Mouse (Mus musculus): ENCODE results near the gene Ckap2. TPM values are rescaled to one million over a fixed set of nuclear protein-coding genes. Genes with fewer than 3 reads are reported as not detected.

Gene Ckap2
- polyA plus RNA-seq, 1 experiment from 2014 or later, result 49.4 TPM

DNA sequence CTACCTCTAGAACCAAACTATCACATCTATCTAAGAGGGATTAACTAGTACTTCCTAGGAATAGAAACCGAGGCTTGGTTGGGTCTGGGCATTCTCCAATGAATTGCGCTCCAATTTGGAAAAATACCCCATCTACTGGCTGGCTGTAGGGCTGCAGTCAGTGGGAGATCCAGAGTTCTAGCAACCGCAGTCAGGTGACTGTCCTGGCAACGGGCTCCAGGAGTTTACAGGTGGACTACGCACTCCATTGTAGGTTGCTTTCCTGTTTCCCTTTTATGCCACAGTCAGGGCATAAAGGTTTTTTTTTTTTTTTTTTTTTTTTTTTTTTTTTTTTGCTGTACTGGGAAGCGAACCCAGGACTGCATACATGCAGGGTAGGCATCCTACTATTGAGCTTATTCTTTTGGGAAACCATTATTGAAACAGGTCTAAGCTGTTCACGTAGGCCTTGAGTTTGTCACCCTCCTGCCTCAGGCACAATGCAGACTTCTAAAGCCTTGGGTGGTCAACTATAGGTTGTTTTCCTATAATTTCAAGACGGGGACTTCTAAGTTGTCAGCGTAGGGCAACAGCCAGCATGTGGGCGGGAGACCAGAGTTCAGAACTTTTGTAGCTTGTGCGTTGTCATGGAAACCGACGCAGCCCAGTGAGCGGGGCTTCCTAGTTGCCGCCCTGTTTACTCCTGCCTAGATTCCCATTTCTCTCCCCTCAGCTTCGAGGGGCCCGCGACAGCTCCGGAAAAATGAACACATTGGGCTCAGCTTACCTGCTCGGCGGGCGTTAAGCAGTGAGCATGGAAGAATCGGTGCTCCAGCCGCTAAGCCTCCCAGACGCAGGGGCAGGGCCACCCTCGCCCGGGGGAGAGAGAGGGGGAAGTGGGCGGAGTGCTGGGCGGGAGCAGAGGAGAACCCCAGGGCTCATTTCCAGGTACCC lies 61.1 kb downstream of the Ckap2 start, which contains the start of gene Nek5:
TSS of gene Nek5 (minus strand) at position 834 of the 933 bp plus-strand sequence.
- H3K4me2 ChIP-seq, result peak within 1 kb of the TSS; percentile 78
- H3K4me1 ChIP-seq (replicated peaks), result 0 out of 2 replicates have a peak, but pooled peaks cover 6% of the 10 kb centered on the region
- H3K9ac ChIP-seq (replicated peaks), result peak within 1 kb of the TSS; percentile 34; the same call in 1 of the 2 replicates
- no peak within 1 kb of the TSS for H3K27ac ChIP-seq
- WGBS, result 3% methylated on average over 29 of the region's 29 CpGs
- H3K27me3 ChIP-seq, result no peaks in the 10 kb centered on the region
- H3K4me3 ChIP-seq (replicated peaks), result peak within 1 kb of the TSS; percentile 49
- ATAC-seq (ENCODE audit: insufficient number of reproducible peaks, insufficient read depth, low FRiP score, low TSS enrichment, low read depth), result peak; percentile 87
- H3K36me3 ChIP-seq, result peaks cover 13% of the 10 kb centered on the region
- H3K9me3 ChIP-seq, result no peaks in the 10 kb centered on the region

Other genes starting within 250 kb of the Ckap2 start
- not detected in 2 replicates for gene Defb35, start 247.5 kb downstream of the Ckap2 start, polyA plus RNA-seq (2016; fragmentation: Nextera tagmentation; extraction: Ambion mirVana)
- gene Defb13, start 239.1 kb downstream of the Ckap2 start, polyA plus RNA-seq (2016; fragmentation: Nextera tagmentation; extraction: Ambion mirVana), result not detected in 2 replicates
- not detected in 2 replicates for gene Fam90a1a, start 227.1 kb downstream of the Ckap2 start, polyA plus RNA-seq (2016; fragmentation: Nextera tagmentation; extraction: Ambion mirVana)
- gene Ccdc70, start 216.0 kb downstream of the Ckap2 start, polyA plus RNA-seq (2016; fragmentation: Nextera tagmentation; extraction: Ambion mirVana), result not detected in 2 replicates
- gene Atp7b, start 125.5 kb downstream of the Ckap2 start, polyA plus RNA-seq (2016; fragmentation: Nextera tagmentation; extraction: Ambion mirVana), result 0.86 and 0.97 TPM in 2 replicates
- 38.4 and 38.6 TPM in 2 replicates for gene Alg11, start 125.1 kb downstream of the Ckap2 start, polyA plus RNA-seq (2016; fragmentation: Nextera tagmentation; extraction: Ambion mirVana)
- 0.14 and 0.18 TPM in 2 replicates for gene Nek5, start 60.8 kb downstream of the Ckap2 start, polyA plus RNA-seq (2016; fragmentation: Nextera tagmentation; extraction: Ambion mirVana)
- gene Nek3, start 19.4 kb downstream of the Ckap2 start, polyA plus RNA-seq (2016; fragmentation: Nextera tagmentation; extraction: Ambion mirVana), result 7.2 and 7.4 TPM in 2 replicates
- 34.7 and 36.6 TPM in 2 replicates for gene Vps36, start 7.0 kb upstream of the Ckap2 start, polyA plus RNA-seq (2016; fragmentation: Nextera tagmentation; extraction: Ambion mirVana)
- gene Thsd1, start 41.5 kb upstream of the Ckap2 start, polyA plus RNA-seq (2016; fragmentation: Nextera tagmentation; extraction: Ambion mirVana), result 8.0 and 9.7 TPM in 2 replicates
- gene Tpte, start 97.6 kb upstream of the Ckap2 start, polyA plus RNA-seq (2016; fragmentation: Nextera tagmentation; extraction: Ambion mirVana), result not detected in 2 replicates
- 17.7 TPM in 2 replicates for gene Slc25a15, start 212.8 kb upstream of the Ckap2 start, polyA plus RNA-seq (2016; fragmentation: Nextera tagmentation; extraction: Ambion mirVana)
- gene Mrps31, start 225.5 kb upstream of the Ckap2 start, polyA plus RNA-seq (2016; fragmentation: Nextera tagmentation; extraction: Ambion mirVana), result 41.3 and 42.6 TPM in 2 replicates

All from limb, embryonic 12.5 days (tissue).